Mouse (Mus musculus) ES-Bruce4 (cell line): ENCODE data around the gene Acvr1b.

Experiments
- CTCF ChIP-seq: IDR thresholded peaks from one replicate; pipeline ENCODE4 v1.8.1; 2011; ENCODE audit warnings: low read depth, low read length
- EP300 ChIP-seq: IDR thresholded peaks from 2 replicates; pipeline ENCODE4 v1.6.1; 2011; ENCODE audit warnings: low read depth, low read length; ENCODE audit not compliant: insufficient read depth
- POLR2A ChIP-seq: IDR thresholded peaks from one replicate; pipeline ENCODE4 v1.8.1; 2011; ENCODE audit warnings: low read length; ENCODE audit not compliant: insufficient read depth

DNA sequence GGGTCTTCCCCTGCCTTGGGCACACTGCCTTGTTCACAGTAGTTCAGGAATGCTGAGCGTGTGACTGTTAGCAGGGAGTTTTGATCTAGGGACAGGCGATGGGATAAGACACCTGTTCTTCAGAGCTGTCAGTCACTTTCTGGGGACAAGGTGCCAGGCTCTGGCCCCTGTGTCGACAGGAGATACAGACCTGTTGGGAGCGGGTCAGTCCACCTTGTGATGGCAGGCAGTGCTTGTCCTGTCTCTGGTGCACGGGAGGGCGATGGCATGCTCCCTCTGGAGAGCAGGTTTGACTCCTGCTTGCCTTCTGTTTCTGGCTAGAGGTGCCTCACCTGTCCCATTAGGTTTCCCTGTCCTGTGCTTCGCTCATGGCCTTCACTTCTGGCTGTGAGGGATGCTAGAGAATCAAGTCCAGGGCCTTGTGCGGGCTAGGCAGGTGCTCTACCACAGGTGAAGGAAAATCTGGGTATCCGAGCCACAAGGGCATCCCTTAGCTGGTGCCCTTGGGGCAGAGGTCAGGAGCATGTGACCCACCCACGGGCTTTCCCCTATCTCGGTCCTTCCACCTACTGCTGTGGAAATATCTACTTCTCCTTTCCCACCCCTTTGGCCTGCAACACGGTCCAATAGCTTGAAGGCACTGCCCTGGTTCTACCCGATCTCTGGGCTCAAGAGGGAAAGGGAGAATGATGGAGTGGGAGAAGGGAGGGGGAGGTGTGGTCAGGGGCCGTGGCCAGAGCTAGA is 82.8 kb downstream of the Acvr1b start:
- TF ChIP-seq EP300 (no peak), CTCF (no peak), POLR2A (no peak)
